Mouse (Mus musculus) MEL (cell line): Measurements from ENCODE around the gene 1700020D05Rik.

Experiments
- CTCF ChIP-seq, 3 experiments: IDR thresholded peaks in 2 of 3; conservative IDR thresholded peaks in 1 of 3; 2 replicates each; pipeline ENCODE4 v1.5.1; 2011 to 2012; ENCODE audit warnings: low read length in 3 of 3, low read depth in 2 of 3, mild to moderate bottlenecking in 2 of 3, improper control_type of control experiment in 1 of 3, inconsistent platforms in 1 of 3, mixed read lengths in 1 of 3, moderate library complexity in 1 of 3; ENCODE audit not compliant: control insufficient read depth in 1 of 3, insufficient read depth in 1 of 3, poor library complexity in 1 of 3, severe bottlenecking in 1 of 3
- GABPA ChIP-seq: IDR thresholded peaks from 2 replicates; pipeline ENCODE4 v1.6.1; 2012; ENCODE audit warnings: low read depth, mild to moderate bottlenecking, inconsistent platforms, low read length, improper control_type of control experiment, moderate library complexity
- POLR2A ChIP-seq, 2 experiments: IDR thresholded peaks; 2 replicates each; pipeline ENCODE4 v1.6.1; 2011 to 2012; ENCODE audit warnings: low read length in 2 of 2, mild to moderate bottlenecking in 2 of 2, control low read depth in 1 of 2, improper control_type of control experiment in 1 of 2, low read depth in 1 of 2, moderate library complexity in 1 of 2; ENCODE audit not compliant: control insufficient read depth in 1 of 2, insufficient read depth in 1 of 2, poor library complexity in 1 of 2
- ZC3H11A ChIP-seq: IDR thresholded peaks from 2 replicates; pipeline ENCODE4 v1.6.1; 2012; ENCODE audit warnings: low read depth, mild to moderate bottlenecking, inconsistent platforms, low read length, improper control_type of control experiment
- ZKSCAN1 ChIP-seq: IDR thresholded peaks from 2 replicates; pipeline ENCODE4 v1.6.1; 2012; ENCODE audit warnings: low read depth, mild to moderate bottlenecking, inconsistent platforms, low read length, improper control_type of control experiment, moderate library complexity

DNA sequence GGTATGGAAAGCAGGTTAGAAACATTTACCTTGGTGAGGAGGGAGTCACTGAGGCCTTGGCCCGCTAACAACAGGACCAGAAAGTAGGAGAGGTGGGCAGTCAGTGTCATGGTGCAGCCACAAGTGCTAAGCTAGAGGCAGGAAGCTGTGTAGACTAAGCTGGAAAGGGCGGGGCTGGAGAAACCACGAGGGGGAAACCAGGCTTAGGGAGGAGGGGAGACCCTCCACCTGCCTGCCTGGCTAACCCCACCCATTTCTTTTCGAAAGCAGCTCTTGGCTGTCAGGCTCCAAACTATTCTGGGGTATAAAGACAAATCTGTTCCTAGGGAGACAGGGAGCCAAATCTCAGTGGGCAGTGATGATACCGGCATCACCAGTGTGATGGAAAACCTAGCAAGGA is 35.2 kb downstream of the 1700020D05Rik start, which contains the start of gene Ctsw:
- no peak for TF ChIP-seq GABPA
- TF ChIP-seq POLR2A (IDR thresholded peaks at IDR 0.05; ENCODE audit: control insufficient read depth in 1 of 2, insufficient read depth in 1 of 2, low read depth in 1 of 2, low read length in 2 of 2, poor library complexity in 1 of 2): no peak
- TF ChIP-seq CTCF (IDR thresholded peaks at IDR 0.05 in 2 of 3, conservative IDR thresholded peaks at IDR 0.05 in 1 of 3; ENCODE audit: control insufficient read depth in 1 of 3, insufficient read depth in 1 of 3, low read depth in 2 of 3, low read length in 3 of 3, poor library complexity in 1 of 3, severe bottlenecking in 1 of 3): no peak
- TF ChIP-seq ZKSCAN1: no peak
- no peak for TF ChIP-seq ZC3H11A
